Mouse (Mus musculus) lung, postnatal 0 days (tissue): ENCODE measurements around the gene Dok1. TPM values are rescaled to one million over a fixed set of nuclear protein-coding genes. Genes with fewer than 3 reads are reported as not detected.

ENCODE experiments used
- ATAC-seq: fragments of 200-750 bp; cut with Nextera tagmentation; 2 replicates; pipeline ENCODE4 v1.8.0; 2017; ENCODE audit warnings: moderate library complexity
- DNase-seq: peaks from one replicate; pipeline ENCODE4 v3.0.0-alpha.2; 2016; ENCODE audit warnings: low spot score
- H3K27ac ChIP-seq: fragments of 300-500 bp; sonication (generic); 2 replicates; pipeline ENCODE4 v1.5.1; 2014; ENCODE audit warnings: antibody characterized with exemption, mild to moderate bottlenecking, low read length, mixed read lengths
- H3K27me3 ChIP-seq: fragments of 300-500 bp; sonication (generic); replicated peaks from 2 replicates; pipeline ENCODE4 v1.6.1; 2014; ENCODE audit warnings: low read length, mixed read lengths; ENCODE audit not compliant: insufficient read depth
- H3K36me3 ChIP-seq: fragments of 300-500 bp; sonication (generic); 2 replicates; pipeline ENCODE4 v1.6.1; 2014; ENCODE audit warnings: low read length, mixed read lengths; ENCODE audit not compliant: insufficient read depth
- H3K4me1 ChIP-seq: fragments of 300-500 bp; sonication (generic); 2 replicates; pipeline ENCODE4 v1.6.1; 2014; ENCODE audit warnings: antibody characterized with exemption, low read depth, low read length, mixed read lengths; ENCODE audit not compliant: insufficient read depth
- H3K4me2 ChIP-seq: fragments of 300-500 bp; sonication (generic); replicated peaks from 2 replicates; pipeline ENCODE4 v1.6.1; 2014; ENCODE audit warnings: low read depth, mild to moderate bottlenecking, low read length, moderate library complexity, mixed read lengths
- H3K4me3 ChIP-seq: fragments of 300-500 bp; sonication (generic); 2 replicates; pipeline ENCODE4 v1.5.1; 2014; ENCODE audit warnings: low read depth, low read length
- H3K9ac ChIP-seq: fragments of 300-500 bp; sonication (generic); replicated peaks from 2 replicates; pipeline ENCODE4 v1.6.1; 2014; ENCODE audit warnings: low read depth, mild to moderate bottlenecking
- H3K9me3 ChIP-seq: fragments of 300-500 bp; sonication (generic); 2 replicates; pipeline ENCODE4 v1.6.1; 2016; ENCODE audit warnings: low read length, mixed read lengths
- CTCF ChIP-seq: IDR thresholded peaks from 2 replicates; pipeline ENCODE4 v1.5.1; 2016; ENCODE audit warnings: antibody characterized with exemption, mild to moderate bottlenecking
- EP300 ChIP-seq: IDR thresholded peaks from 2 replicates; pipeline ENCODE4 v1.6.1; 2016; ENCODE audit warnings: antibody characterized with exemption, mild to moderate bottlenecking, control low read depth
- WGBS: fragments of 180-500 bp; shearing (Covaris S2); extraction: QIAGEN DNeasy Blood & Tissue Kit; methylation state at CpG from one replicate; pipeline ENCODE4 v1.1.7; 2014; 5-methylcytosine and 5-hydroxymethylcytosine counted together
- polyA plus RNA-seq: library from polyadenylated mRNA; unstranded; fragments of >200 nt; fragmentation: Nextera tagmentation; extraction: Ambion mirVana; gene quantifications from 2 replicates; pipeline ENCODE4 v1.2.1, GENCODE M21; 2015

The Dok1 gene
- polyA plus RNA-seq, 1 experiment from 2014 or later, result 23.3 TPM

DNA sequence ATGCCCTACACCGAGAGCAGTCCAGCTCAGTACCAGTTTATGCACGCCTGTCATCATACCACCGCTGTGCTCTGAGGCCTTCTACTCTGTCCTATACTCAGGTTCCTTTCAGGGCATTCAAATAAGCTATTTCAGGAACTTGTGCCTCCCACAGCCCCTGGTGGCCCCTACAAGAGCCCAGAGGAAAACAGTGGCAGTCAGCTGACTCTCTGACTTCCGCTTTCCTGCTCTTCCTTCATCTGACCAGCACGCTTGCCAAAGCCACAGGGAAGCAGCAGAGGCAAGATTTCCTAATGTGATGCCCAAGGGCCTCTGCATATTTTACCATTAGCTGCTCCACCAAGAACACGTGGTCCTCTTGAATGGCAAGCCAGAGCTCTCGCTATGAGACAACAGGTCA is 28.4 kb downstream of the Dok1 start:
- Histone ChIP-seq H3K27ac (no peak overlapping the region), H3K9ac (no peak overlapping the region), H3K36me3 (no peaks in the 10 kb centered on the region), H3K27me3 (no peaks in the 10 kb centered on the region), H3K4me1 (peaks cover 4% of the 10 kb centered on the region; the same call in 1 of the 2 replicates), H3K9me3 (no peaks in the 10 kb centered on the region), H3K4me3 (no peak overlapping the region), H3K4me2 (no peak overlapping the region)
- ATAC-seq, result peak; percentile 76
- DNase-seq, result peak; percentile 84
- TF ChIP-seq EP300 (no peak), CTCF (no peak; the same call in 1 of the 2 replicates)
- 37% methylated on average over 7 of the region's 7 CpGs for WGBS

DNA sequence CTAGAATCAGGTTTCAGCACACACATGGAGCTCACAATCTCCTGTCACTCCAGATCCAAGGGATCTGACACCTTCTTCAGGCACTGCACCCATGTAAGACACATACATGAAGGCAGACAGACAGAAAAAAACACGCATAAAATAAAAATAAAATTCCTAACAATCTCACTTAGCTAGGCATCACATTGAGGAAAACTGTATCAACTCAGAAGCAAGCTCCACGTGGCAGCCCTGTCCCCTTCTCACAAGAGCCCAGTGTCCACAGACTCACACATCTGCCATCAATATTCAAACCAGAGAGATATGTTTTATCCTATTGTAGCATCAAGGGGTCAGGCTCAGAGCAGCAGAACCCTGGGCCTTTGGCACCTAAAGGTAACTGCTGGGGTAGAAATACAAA is 29.0 kb downstream of the Dok1 start:
- Histone ChIP-seq H3K27ac (no peak overlapping the region), H3K9me3 (no peaks in the 10 kb centered on the region), H3K9ac (no peak overlapping the region), H3K4me1 (peaks cover 4% of the 10 kb centered on the region; the same call in 1 of the 2 replicates), H3K4me3 (no peak overlapping the region), H3K27me3 (no peaks in the 10 kb centered on the region), H3K36me3 (no peaks in the 10 kb centered on the region), H3K4me2 (no peak overlapping the region)
- TF ChIP-seq CTCF (no peak), EP300 (no peak)
- DNase-seq (no peak), ATAC-seq (no peak)
- 62% methylated on average over 2 of the region's 2 CpGs for WGBS

DNA sequence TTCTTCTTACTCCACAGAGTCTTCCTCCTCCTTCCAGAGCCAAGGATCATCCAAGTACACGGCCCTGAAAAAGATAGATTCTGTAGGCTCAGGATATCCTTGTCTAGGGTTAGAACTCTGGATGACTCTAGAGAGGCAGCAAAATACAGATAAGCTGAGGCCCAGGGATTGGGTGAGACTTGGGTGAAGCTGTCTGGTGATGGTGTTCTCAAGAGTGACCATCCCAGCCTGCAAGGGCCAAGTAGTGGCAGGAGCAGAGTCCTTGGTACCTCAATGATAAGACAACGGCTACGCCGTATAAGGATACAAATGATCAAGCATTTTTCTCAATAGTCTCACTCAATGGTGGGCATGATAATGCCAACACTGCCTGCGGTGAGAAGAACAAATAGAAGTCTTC is 29.4 kb downstream of the Dok1 start:
- Histone ChIP-seq H3K27ac (no peak overlapping the region), H3K9me3 (no peaks in the 10 kb centered on the region), H3K36me3 (no peaks in the 10 kb centered on the region), H3K4me2 (no peak overlapping the region), H3K27me3 (no peaks in the 10 kb centered on the region), H3K9ac (no peak overlapping the region), H3K4me1 (peaks cover 4% of the 10 kb centered on the region; the same call in 1 of the 2 replicates), H3K4me3 (no peak overlapping the region)
- TF ChIP-seq EP300, result no peak
- TF ChIP-seq CTCF, result no peak
- DNase-seq, result no peak
- WGBS, result 82% methylated on average over 5 of the region's 5 CpGs
- ATAC-seq, result no peak

DNA sequence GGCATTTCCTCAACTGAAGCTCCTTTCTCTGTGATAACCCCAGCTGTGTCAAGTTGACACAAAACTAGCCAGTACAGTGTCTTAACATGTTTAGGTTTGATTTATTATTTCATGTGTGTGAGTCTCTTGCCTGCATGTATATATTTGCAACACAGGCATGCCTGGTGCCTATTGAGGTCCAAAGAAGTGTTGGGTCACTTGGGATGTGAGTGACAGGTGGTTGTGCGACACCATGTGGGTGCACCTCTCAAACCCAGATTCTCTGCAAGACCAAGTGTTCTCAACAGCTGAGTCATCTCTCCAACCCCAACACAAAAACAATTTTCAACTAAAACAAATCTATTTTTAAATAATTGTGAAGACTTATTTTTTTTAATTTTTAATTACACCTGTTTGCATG is 30.2 kb downstream of the Dok1 start:
- H3K27ac ChIP-seq, result no peak overlapping the region
- no peak for TF ChIP-seq EP300
- DNase-seq (no peak), ATAC-seq (no peak)
- H3K36me3 ChIP-seq, result no peaks in the 10 kb centered on the region
- H3K4me2 ChIP-seq, result no peak overlapping the region
- 91% methylated on average over 1 of the region's 1 CpGs for WGBS
- H3K4me3 ChIP-seq, result no peak overlapping the region
- peaks cover 4% of the 10 kb centered on the region; the same call in 1 of the 2 replicates for H3K4me1 ChIP-seq
- H3K27me3 ChIP-seq, result no peaks in the 10 kb centered on the region
- H3K9me3 ChIP-seq, result no peaks in the 10 kb centered on the region
- H3K9ac ChIP-seq, result no peak overlapping the region

DNA sequence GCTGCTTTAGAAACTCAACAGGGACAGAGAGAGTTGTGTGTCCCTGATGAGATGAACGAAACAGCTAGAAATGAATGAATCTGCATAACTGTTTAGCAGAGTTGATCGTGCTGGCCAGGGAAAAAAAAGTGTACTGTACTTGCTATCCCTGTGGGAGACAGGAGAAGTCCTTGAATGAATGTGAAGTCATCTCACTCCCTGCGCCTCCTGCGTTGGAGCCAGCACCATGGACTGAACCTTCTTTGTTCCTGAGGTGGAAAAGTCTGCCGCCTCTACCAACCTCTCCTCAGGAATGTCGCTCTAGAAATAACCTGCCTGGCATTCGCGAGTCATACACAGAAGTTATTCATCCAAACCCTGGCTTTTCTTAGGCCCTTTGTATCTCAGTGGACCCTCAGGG is 33.3 kb downstream of the Dok1 start:
- ATAC-seq (no peak), DNase-seq (no peak)
- Histone ChIP-seq H3K9me3 (no peaks in the 10 kb centered on the region), H3K4me2 (no peak overlapping the region), H3K36me3 (no peaks in the 10 kb centered on the region), H3K4me1 (no peaks in the 10 kb centered on the region; the same call in 1 of the 2 replicates), H3K4me3 (no peak overlapping the region), H3K9ac (no peak overlapping the region), H3K27me3 (no peaks in the 10 kb centered on the region), H3K27ac (no peak overlapping the region)
- TF ChIP-seq CTCF, result no peak
- TF ChIP-seq EP300, result no peak
- WGBS, result 57% methylated on average over 8 of the region's 8 CpGs

GRCm38 (mm10) chr6:82998326-82998725 is 34.9 kb downstream of the Dok1 start:
- Histone ChIP-seq H3K27me3 (no peaks in the 10 kb centered on the region), H3K9me3 (no peaks in the 10 kb centered on the region), H3K4me3 (no peak overlapping the region), H3K4me1 (no peaks in the 10 kb centered on the region), H3K36me3 (no peaks in the 10 kb centered on the region), H3K9ac (no peak overlapping the region), H3K4me2 (no peak overlapping the region), H3K27ac (no peak overlapping the region)
- DNase-seq (no peak), ATAC-seq (no peak)
- TF ChIP-seq CTCF (peak; percentile 45), EP300 (no peak)
- 62% methylated on average over 4 of the region's 4 CpGs for WGBS

GRCm38 (mm10) chr6:82997511-82998102 is 35.7 kb downstream of the Dok1 start:
- H3K36me3 ChIP-seq, result no peaks in the 10 kb centered on the region
- 52% methylated on average over 7 of the region's 7 CpGs for WGBS
- no peaks in the 10 kb centered on the region for H3K9me3 ChIP-seq
- H3K27me3 ChIP-seq, result no peaks in the 10 kb centered on the region
- no peak for TF ChIP-seq CTCF
- TF ChIP-seq EP300, result no peak
- no peaks in the 10 kb centered on the region for H3K4me1 ChIP-seq
- no peak overlapping the region for H3K9ac ChIP-seq
- peak overlapping the region; percentile 57 for H3K27ac ChIP-seq
- ATAC-seq (peak; percentile 37), DNase-seq (peak; percentile 65)
- no peak overlapping the region for H3K4me2 ChIP-seq
- no peak overlapping the region for H3K4me3 ChIP-seq
